Mouse (Mus musculus) bone marrow macrophage, adult 2 months (primary cell): ENCODE results near the gene Ccdc13. TPM values are rescaled to one million over a fixed set of nuclear protein-coding genes. Genes with fewer than 3 reads are reported as not detected.
A peak's percentile ranks its signal among the peaks of the same experiment; 100 is the strongest.

Experiments used
- H3K27ac ChIP-seq: 2 replicates; pipeline ENCODE4 v1.5.1; 2012; ENCODE audit warnings: low read depth, low read length; ENCODE audit not compliant: insufficient read depth
- H3K4me1 ChIP-seq: 2 replicates; pipeline ENCODE4 v1.6.1; 2012; ENCODE audit warnings: low read length; ENCODE audit not compliant: control insufficient read depth, insufficient read depth
- H3K4me3 ChIP-seq: 2 replicates; pipeline ENCODE4 v1.5.1; 2012; ENCODE audit warnings: mild to moderate bottlenecking, low read length, moderate library complexity; ENCODE audit not compliant: insufficient read depth
- CTCF ChIP-seq: IDR thresholded peaks from 2 replicates; pipeline ENCODE4 v1.5.1; 2012; ENCODE audit warnings: low read depth, mild to moderate bottlenecking, low read length, moderate library complexity
- POLR2A ChIP-seq: IDR thresholded peaks from 2 replicates; pipeline ENCODE4 v1.6.1; 2012; ENCODE audit warnings: mild to moderate bottlenecking, low read depth, low read length, borderline replicate concordance
- polyA plus RNA-seq: library from polyadenylated mRNA; stranded (reverse); fragments of >200 nt; gene quantifications from 2 replicates; pipeline ENCODE4 v1.2.4, GENCODE M21; 2012; ENCODE audit not compliant: missing spikeins, insufficient read depth, insufficient read length

Gene Ccdc13
- polyA plus RNA-seq, 1 experiment = not detected

DNA sequence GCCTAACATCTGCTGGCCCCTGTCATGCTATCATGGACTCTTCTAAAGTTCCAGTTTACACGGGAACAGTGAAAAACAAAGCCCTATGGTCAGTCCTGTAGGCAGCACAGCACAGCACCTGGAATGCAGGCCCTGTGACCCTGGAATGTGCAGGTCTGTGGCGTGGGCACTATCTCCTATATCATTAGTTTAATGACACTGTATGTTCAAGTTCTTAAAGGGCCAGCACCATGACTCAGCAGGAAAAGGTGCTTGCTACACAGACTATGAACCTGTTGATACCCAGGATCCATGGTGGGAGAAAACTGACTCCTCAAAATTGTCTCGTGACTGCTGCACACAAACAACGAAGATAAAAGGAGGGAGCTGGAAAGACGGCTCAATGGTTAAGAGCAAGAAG is 8.6 kb upstream of the Ccdc13 start:
- Histone ChIP-seq H3K4me3 (no peak overlapping the region), H3K27ac (no peak overlapping the region), H3K4me1 (0 out of 2 replicates have a peak, but pooled peaks cover 3% of the 10 kb centered on the region)
- TF ChIP-seq POLR2A = no peak
- TF ChIP-seq CTCF = no peak

DNA sequence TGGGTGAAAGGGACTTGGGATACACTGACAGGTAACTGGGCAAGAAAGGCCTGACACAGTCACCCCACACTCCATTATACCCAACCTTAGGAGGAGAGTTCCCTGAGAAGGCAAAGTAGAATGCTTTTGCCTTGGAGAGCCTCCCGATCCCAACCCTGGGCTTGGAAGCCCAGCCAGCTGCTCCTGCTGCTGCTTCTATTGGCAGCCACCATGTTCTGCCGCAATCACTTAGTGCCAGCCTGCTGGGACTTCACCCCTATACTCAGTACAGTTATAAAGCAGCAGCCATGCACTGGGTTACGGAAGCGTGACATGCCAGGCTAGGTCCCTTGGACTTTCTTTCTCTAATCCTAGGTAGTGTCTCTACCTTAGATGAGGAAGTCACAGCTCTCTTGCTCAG is 7.9 kb upstream of the Ccdc13 start:
- 0 out of 2 replicates have a peak, but pooled peaks cover 3% of the 10 kb centered on the region for H3K4me1 ChIP-seq
- H3K4me3 ChIP-seq = no peak overlapping the region
- no peak overlapping the region for H3K27ac ChIP-seq
- no peak for TF ChIP-seq CTCF
- TF ChIP-seq POLR2A = no peak

DNA sequence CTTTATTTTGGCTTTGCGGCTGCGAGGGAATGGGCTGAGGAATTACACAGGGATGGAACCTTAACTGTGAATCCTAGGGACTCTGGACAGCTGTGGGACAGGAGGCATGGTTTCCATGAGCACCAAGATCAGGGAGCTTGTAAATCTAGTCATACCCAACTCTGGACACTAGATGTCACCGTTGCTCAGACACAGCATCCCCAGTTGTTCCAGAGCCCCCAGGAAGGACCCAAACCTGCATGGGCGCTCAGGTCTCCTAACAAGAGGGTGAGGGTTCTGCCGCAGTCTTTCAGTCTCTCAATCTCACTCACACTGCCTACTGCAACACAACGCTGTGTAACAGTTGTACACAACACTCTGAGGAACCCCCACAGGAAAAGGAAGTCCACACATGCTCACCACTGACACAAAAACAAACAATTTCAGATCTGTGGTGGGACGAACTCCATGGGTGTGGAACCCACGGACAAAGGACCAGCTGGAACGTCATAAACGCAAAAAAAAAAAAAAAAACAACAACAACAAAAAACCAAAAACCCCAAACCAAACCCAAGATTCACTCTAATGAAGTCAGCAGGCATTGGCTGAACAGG is 7.4 kb upstream of the Ccdc13 start:
- no peak for TF ChIP-seq POLR2A
- TF ChIP-seq CTCF = peak; percentile 74; the same call in 1 of the 2 replicates
- no peak overlapping the region for H3K4me3 ChIP-seq
- H3K4me1 ChIP-seq = 0 out of 2 replicates have a peak, but pooled peaks cover 3% of the 10 kb centered on the region
- no peak overlapping the region for H3K27ac ChIP-seq

DNA sequence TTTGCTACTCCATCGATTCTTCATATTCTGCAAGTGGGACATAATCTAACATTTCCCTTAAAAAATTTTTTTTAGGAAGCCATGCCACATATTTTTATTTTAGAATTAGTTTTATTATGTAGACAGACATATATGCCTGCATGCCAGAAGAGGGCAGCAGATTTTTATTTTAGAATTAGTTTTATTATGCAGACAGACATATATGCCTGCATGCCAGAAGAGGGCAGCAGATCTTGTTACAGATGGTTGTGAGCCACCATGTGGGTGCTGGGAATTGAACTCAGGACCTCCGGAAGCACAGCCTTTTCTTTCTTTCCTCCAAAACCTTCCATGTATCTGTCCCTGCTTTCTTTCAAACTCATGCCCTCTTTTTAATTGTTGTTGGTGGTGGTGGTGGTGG is 3.7 kb upstream of the Ccdc13 start:
- TF ChIP-seq POLR2A (no peak), CTCF (peak; percentile 36; the same call in 1 of the 2 replicates)
- H3K27ac ChIP-seq = no peak overlapping the region
- peaks cover 5% of the 10 kb centered on the region; the same call in 1 of the 2 replicates for H3K4me1 ChIP-seq
- H3K4me3 ChIP-seq = no peak overlapping the region

DNA sequence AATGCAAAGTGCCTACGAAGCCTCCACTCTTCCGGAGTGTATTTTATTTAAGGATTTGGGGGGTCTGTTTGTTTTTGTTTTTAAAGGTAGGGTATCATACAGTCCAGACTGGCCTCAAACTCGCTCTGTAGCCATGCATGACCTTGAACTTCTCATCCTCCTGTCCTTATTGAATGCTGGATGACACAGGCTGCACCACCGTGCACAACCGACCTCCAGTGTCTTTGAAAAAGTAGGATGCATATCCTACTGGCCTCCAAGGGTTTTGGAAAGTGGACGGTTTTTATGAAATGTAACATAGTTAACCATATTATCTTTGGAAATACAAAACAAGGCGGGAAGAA is 333 bp upstream of the Ccdc13 start:
- peak overlapping the region; percentile 64 for H3K4me3 ChIP-seq
- H3K4me1 ChIP-seq = peaks cover 2% of the 10 kb centered on the region; the same call in 1 of the 2 replicates
- no peak overlapping the region for H3K27ac ChIP-seq
- no peak for TF ChIP-seq POLR2A
- no peak for TF ChIP-seq CTCF

DNA sequence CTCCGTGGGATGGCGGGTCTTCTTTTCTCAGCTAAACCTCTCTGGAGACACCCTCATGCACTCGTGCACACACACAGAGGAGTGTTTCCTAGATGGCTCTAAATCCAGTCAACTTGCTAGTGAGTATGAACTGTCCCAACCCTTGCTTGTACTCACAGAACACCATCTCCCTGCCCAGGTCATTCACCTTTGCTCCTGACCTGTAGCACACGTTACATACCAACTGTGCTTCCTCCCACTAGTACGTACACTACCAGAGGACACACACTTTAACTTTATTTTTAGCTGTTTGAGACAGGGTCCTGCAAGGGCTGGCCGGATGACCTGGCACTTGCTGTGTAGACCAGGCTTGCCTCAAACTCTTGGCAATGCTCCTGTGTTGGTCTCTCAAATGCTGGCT is 1.3 kb downstream of the Ccdc13 start:
- TF ChIP-seq POLR2A (no peak), CTCF (no peak)
- H3K27ac ChIP-seq = no peak overlapping the region
- H3K4me3 ChIP-seq = no peak overlapping the region
- peaks cover 2% of the 10 kb centered on the region; the same call in 1 of the 2 replicates for H3K4me1 ChIP-seq

DNA sequence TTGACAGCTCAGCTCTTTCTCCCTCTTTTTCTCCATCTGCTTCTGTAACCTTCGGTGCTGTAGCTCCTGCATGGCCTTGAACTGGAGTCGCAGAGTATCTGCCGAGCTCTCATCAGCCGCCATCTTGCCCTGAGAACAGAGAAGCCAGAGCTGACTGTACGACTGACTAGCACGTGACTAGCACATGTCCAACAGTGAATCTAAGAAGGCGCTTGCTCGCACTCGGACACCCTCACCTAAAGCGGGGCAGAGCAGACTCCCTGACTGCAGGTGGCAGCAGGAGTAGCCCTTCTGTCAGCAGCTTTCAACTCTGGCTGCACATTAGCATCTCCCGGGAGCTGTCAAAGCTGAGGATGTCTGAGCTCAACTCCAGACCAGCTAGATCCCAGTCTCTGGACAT is 5.4 kb downstream of the Ccdc13 start:
- H3K4me1 ChIP-seq = no peaks in the 10 kb centered on the region
- no peak overlapping the region for H3K4me3 ChIP-seq
- TF ChIP-seq CTCF (no peak), POLR2A (no peak)
- no peak overlapping the region for H3K27ac ChIP-seq

DNA sequence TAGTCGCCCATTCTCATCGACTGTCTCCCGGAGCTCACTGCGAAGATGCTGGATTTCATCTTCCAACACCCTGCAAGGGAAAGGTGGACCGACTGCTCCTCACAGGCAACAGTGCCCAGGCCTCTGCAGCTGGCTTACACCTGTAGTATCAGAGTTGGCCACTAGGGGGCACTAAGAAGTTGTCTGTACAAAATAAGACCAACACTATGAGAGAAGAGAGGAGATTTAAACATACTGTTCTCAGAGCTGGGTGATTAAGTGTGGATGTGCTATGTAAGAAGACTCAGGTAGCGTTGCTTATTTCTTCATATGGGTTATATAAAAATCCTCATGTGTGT is 8.3 kb downstream of the Ccdc13 start:
- TF ChIP-seq CTCF = peak; percentile 71
- no peak for TF ChIP-seq POLR2A
- Histone ChIP-seq H3K4me1 (no peaks in the 10 kb centered on the region), H3K27ac (no peak overlapping the region), H3K4me3 (no peak overlapping the region)

DNA sequence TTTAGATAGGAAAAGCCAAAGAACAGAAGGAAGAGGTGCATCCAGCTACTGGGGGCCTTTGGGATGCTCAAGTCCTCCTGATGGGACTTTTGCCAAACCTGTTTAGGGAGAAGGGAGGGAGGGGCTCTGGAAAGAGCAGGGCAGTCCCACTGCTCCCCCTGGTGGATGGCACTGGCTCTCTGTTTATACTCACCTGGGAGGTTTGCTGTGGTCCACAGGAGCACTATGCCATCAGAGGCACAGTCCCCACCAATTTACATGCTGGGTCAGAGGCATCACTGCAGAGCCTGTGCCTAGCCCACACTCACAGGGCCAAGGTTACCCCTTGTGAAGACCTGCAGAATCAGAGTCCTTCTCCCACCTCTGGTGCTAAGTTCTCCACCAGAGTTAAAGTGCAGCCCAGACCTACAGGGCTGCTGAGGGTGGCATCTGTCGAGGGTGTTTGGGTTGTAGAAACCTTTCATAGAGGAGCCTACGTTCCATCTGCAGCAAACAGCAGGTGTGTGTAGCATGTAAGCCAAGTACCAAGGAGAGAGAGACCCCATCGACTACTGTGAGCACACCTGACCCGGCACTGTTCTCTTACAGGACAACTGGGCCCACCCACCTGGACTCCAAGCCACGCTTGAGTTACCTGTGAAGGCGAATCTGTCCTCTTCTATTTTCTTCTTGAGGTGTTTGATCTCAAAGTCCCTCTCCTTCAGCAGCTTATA is 8.9 kb downstream of the Ccdc13 start:
- Histone ChIP-seq H3K4me1 (no peaks in the 10 kb centered on the region), H3K4me3 (no peak overlapping the region), H3K27ac (no peak overlapping the region)
- TF ChIP-seq POLR2A (no peak), CTCF (peak; percentile 77)

DNA sequence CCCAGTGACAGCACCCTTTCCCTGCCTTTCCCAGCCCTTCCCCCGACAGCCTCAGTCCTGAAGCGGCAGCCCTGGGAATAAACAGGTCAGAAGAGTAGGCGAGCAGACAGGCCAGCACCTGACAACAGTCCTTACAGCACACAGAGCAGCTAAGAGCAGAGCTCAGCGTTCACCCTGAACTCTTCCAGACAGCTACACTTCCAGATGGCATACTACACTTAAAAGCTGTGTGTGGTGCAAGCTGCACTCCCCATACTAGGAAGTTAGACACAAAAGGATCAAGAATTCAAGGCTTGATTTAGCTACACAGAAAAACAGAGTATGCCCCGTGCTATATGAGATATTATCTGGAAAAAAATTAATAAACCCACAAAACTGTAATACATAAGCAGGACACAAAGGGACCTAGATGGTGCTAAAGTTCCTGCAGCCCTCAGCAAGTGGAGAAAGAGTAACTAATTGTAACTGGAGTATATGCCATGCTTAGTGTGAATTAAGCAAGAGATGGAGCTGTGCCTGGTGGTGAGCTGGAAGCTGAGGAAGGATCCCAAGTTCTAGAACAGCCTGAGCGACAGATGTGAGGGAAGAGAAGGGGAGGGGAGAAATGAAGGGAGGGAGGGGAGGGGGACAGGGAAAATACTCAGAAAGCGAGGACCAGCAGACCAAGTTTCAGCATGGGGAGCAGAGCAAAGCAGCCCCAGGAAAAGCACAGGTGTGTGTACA is 9.8 kb downstream of the Ccdc13 start:
- Histone ChIP-seq H3K4me1 (no peaks in the 10 kb centered on the region), H3K4me3 (no peak overlapping the region), H3K27ac (no peak overlapping the region)
- no peak for TF ChIP-seq CTCF
- TF ChIP-seq POLR2A = no peak
